Mouse (Mus musculus): Measurements from ENCODE around the gene Gm10037.
"Not testable (repeated sequence)": the region's sequence is repeated elsewhere in the genome, so short reads cannot be mapped to it uniquely, and the experiment has no call there.

The Gm10037 gene

DNA sequence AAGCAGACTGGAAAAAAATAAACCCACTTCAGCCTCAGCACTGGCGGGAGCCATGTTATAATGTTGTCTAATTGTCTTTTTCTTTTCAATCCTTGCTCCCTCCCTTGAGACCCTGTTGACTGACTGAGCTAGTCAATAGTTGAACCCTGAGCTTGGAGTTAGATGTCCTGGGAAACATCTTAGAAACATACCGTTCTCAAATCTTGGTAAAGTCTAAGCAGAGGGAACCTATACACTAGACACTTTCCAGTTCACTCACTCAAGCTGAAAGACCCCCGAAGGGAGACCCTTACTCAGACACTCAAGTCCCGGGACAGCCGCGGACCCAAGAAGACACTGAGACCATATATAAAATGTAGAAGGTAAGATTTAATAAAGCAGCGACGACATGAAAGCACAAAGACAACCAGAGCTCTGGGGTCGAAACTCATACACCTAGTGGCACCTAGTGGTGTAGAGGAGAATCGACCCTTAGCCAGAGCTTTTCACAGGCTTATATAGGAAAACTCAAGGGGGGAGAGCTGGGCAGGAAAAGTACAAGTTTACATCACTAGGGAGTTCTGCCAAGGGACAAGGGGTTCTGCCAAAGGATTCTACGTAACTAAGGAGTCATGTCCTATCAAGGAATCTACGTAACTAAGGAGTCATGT lies 45.3 kb downstream of the Gm10037 start:
- not testable (repeated sequence) for DNase-seq (ENCODE audit: low spot score in 2 of 2)

- DNase-seq (ENCODE audit: low spot score in 2 of 2): no peak
Measured at GRCm38 (mm10) chr13:67876699-67877254, 45.9 kb downstream of the Gm10037 start.

- DNase-seq (ENCODE audit: low spot score in 2 of 2): no peak
Measured at GRCm38 (mm10) chr13:67883966-67884365, 53.1 kb downstream of the Gm10037 start.

All from urinary bladder, adult 18-20 months (tissue).